Mouse (Mus musculus): ENCODE data around the gene Nr4a1.

Nr4a1 gene

GRCm38 (mm10) chr15:101316913-101317813, 63.1 kb downstream of the Nr4a1 start:
- DNase-seq = no peak

GRCm38 (mm10) chr15:101317814-101318500, 63.9 kb downstream of the Nr4a1 start:
- DNase-seq = no peak

GRCm38 (mm10) chr15:101318889-101319765, 65.1 kb downstream of the Nr4a1 start:
- no peak for DNase-seq

GRCm38 (mm10) chr15:101320010-101320617, 66.0 kb downstream of the Nr4a1 start:
- no peak for DNase-seq

- no peak for DNase-seq
These were observed 66.6 kb downstream of the Nr4a1 start for GRCm38 (mm10) chr15:101320618-101321041.

GRCm38 (mm10) chr15:101321126-101321525, 67.1 kb downstream of the Nr4a1 start:
- no peak for DNase-seq

GRCm38 (mm10) chr15:101322106-101322505, 68.0 kb downstream of the Nr4a1 start:
- DNase-seq = no peak

GRCm38 (mm10) chr15:101322640-101323039, 68.6 kb downstream of the Nr4a1 start:
- no peak for DNase-seq

- no peak for DNase-seq
These were observed 69.4 kb downstream of the Nr4a1 start for GRCm38 (mm10) chr15:101323511-101323910.
